Mouse (Mus musculus) MEL (cell line): ENCODE results near the gene Lmntd1. TPM values are rescaled to one million over a fixed set of nuclear protein-coding genes. Genes with fewer than 3 reads are reported as not detected.

ENCODE experiments used
- DNase-seq: peaks from one replicate; pipeline ENCODE4 v3.0.0; 2011; ENCODE audit warnings: low read depth, low spot score
- H3K27ac ChIP-seq: 2 replicates; pipeline ENCODE4 v1.5.1; 2012; ENCODE audit warnings: low read depth, mild to moderate bottlenecking, control low read depth, low read length, moderate library complexity; ENCODE audit not compliant: control insufficient read depth
- H3K27me3 ChIP-seq, 2 experiments: fragments of 150-350 bp in 1 of 2; sonication (generic) in 1 of 2; 2 replicates each; pipeline ENCODE4 v1.6.1; 2012; ENCODE audit warnings: low read length in 2 of 2, mild to moderate bottlenecking in 2 of 2, improper control_type of control experiment in 1 of 2, moderate library complexity in 1 of 2; ENCODE audit not compliant: insufficient read depth in 2 of 2, control insufficient read depth in 1 of 2
- H3K36me3 ChIP-seq, 2 experiments: 2 replicates each; pipeline ENCODE4 v1.6.1; 2012 to 2014; ENCODE audit warnings: low read length in 2 of 2, improper control_type of control experiment in 1 of 2, inconsistent platforms in 1 of 2, mild to moderate bottlenecking in 1 of 2; ENCODE audit not compliant: insufficient read depth in 2 of 2, control insufficient read depth in 1 of 2
- H3K4me1 ChIP-seq, 2 experiments: fragments of 150-350 bp in 1 of 2; sonication (generic) in 1 of 2; 2 replicates each; pipeline ENCODE4 v1.6.1; 2012; ENCODE audit warnings: low read length in 2 of 2, improper control_type of control experiment in 1 of 2, mild to moderate bottlenecking in 1 of 2; ENCODE audit not compliant: insufficient read depth in 2 of 2, control insufficient read depth in 1 of 2
- H3K4me3 ChIP-seq, 2 experiments: fragments of 150-350 bp in 1 of 2; sonication (generic) in 1 of 2; 2 replicates each; pipeline ENCODE4 v1.5.1; 2012; ENCODE audit warnings: low read depth in 2 of 2, low read length in 2 of 2, mild to moderate bottlenecking in 2 of 2, moderate library complexity in 2 of 2, control low read depth in 1 of 2, improper control_type of control experiment in 1 of 2; ENCODE audit not compliant: control insufficient read depth in 1 of 2, insufficient read depth in 1 of 2
- H3K79me2 ChIP-seq: 2 replicates; pipeline ENCODE4 v1.6.1; 2012; ENCODE audit warnings: mild to moderate bottlenecking, low read length, moderate library complexity; ENCODE audit not compliant: control insufficient read depth, poor library complexity, insufficient read depth
- H3K9ac ChIP-seq: 2 replicates; pipeline ENCODE4 v1.6.1; 2012; ENCODE audit warnings: low read depth, mild to moderate bottlenecking, control low read depth, low read length, moderate library complexity; ENCODE audit not compliant: control insufficient read depth, poor library complexity, severe bottlenecking
- H3K9me3 ChIP-seq: fragments of 150-350 bp; sonication (generic); replicated peaks from 2 replicates; pipeline ENCODE4 v1.6.1; 2012; ENCODE audit warnings: mild to moderate bottlenecking, low read length, improper control_type of control experiment, moderate library complexity; ENCODE audit not compliant: insufficient read depth
- CHD1 ChIP-seq: IDR thresholded peaks from 2 replicates; pipeline ENCODE4 v1.6.1; 2012; ENCODE audit warnings: low read depth, mild to moderate bottlenecking, inconsistent platforms, low read length, improper control_type of control experiment
- EP300 ChIP-seq, 2 experiments: IDR thresholded peaks; 2 replicates each; pipeline ENCODE4 v1.6.1; 2011; ENCODE audit warnings: improper control_type of control experiment in 2 of 2, low read length in 2 of 2, low read depth in 1 of 2, mild to moderate bottlenecking in 1 of 2
- GABPA ChIP-seq: IDR thresholded peaks from 2 replicates; pipeline ENCODE4 v1.6.1; 2012; ENCODE audit warnings: low read depth, mild to moderate bottlenecking, inconsistent platforms, low read length, improper control_type of control experiment, moderate library complexity
- GATA1 ChIP-seq: IDR thresholded peaks from 2 replicates; pipeline ENCODE4 v1.6.1; 2011; ENCODE audit warnings: low read depth, low read length, improper control_type of control experiment
- HCFC1 ChIP-seq: IDR thresholded peaks from 2 replicates; pipeline ENCODE4 v1.6.1; 2012; ENCODE audit warnings: low read depth, mild to moderate bottlenecking, inconsistent platforms, low read length, improper control_type of control experiment, moderate library complexity
- JUND ChIP-seq: IDR thresholded peaks from 2 replicates; pipeline ENCODE4 v1.6.1; 2011; ENCODE audit warnings: low read depth, mild to moderate bottlenecking, improper control_type of control experiment, low read length
- MAX ChIP-seq: IDR thresholded peaks from 2 replicates; pipeline ENCODE4 v1.6.1; 2011; ENCODE audit warnings: low read length, improper control_type of control experiment
- MXI1 ChIP-seq: IDR thresholded peaks from 2 replicates; pipeline ENCODE4 v1.6.1; 2011; ENCODE audit warnings: mild to moderate bottlenecking, low read depth, low read length, improper control_type of control experiment
- MYB ChIP-seq: IDR thresholded peaks from 2 replicates; pipeline ENCODE4 v1.6.1; 2011; ENCODE audit warnings: mild to moderate bottlenecking, low read depth, low read length, improper control_type of control experiment
- NELFE ChIP-seq: IDR thresholded peaks from 2 replicates; pipeline ENCODE4 v1.6.1; 2011; ENCODE audit warnings: low read depth, low read length, improper control_type of control experiment
- NRF1 ChIP-seq: IDR thresholded peaks from 2 replicates; pipeline ENCODE4 v1.6.1; 2014; ENCODE audit warnings: low read depth, mild to moderate bottlenecking, inconsistent platforms, low read length, improper control_type of control experiment, moderate library complexity; ENCODE audit not compliant: poor library complexity, insufficient read depth, severe bottlenecking
- POLR2AphosphoS5 ChIP-seq: IDR thresholded peaks from 2 replicates; pipeline ENCODE4 v1.6.1; 2012; ENCODE audit warnings: low read depth, borderline replicate concordance, mild to moderate bottlenecking, inconsistent platforms, low read length, moderate library complexity, mixed read lengths
- RCOR1 ChIP-seq: IDR thresholded peaks from 2 replicates; pipeline ENCODE4 v1.6.1; 2012; ENCODE audit warnings: low read depth, mild to moderate bottlenecking, inconsistent platforms, low read length, improper control_type of control experiment
- TCF12 ChIP-seq: IDR thresholded peaks from 2 replicates; pipeline ENCODE4 v1.6.1; 2014; ENCODE audit warnings: low read depth, mild to moderate bottlenecking, inconsistent platforms, low read length, improper control_type of control experiment, moderate library complexity
- USF2 ChIP-seq, 2 experiments: IDR thresholded peaks; 2 replicates each; pipeline ENCODE4 v1.6.1; 2011 to 2012; ENCODE audit warnings: improper control_type of control experiment in 2 of 2, low read length in 2 of 2, borderline replicate concordance in 1 of 2, inconsistent platforms in 1 of 2, low read depth in 1 of 2, mild to moderate bottlenecking in 1 of 2; ENCODE audit not compliant: insufficient read depth in 1 of 2
- ZKSCAN1 ChIP-seq: IDR thresholded peaks from 2 replicates; pipeline ENCODE4 v1.6.1; 2012; ENCODE audit warnings: low read depth, mild to moderate bottlenecking, inconsistent platforms, low read length, improper control_type of control experiment, moderate library complexity
- ZMIZ1 ChIP-seq: IDR thresholded peaks from 2 replicates; pipeline ENCODE4 v1.6.1; 2012; ENCODE audit warnings: low read depth, mild to moderate bottlenecking, inconsistent platforms, low read length, improper control_type of control experiment, moderate library complexity
- ZNF384 ChIP-seq: IDR thresholded peaks from 2 replicates; pipeline ENCODE4 v1.6.1; 2012; ENCODE audit warnings: low read depth, mild to moderate bottlenecking, inconsistent platforms, low read length, improper control_type of control experiment
- polyA plus RNA-seq, 2 experiments: library from polyadenylated mRNA; stranded (reverse) in 1 of 2; unstranded in 1 of 2; fragments of >175 nt in 1 of 2; fragments of >200 nt in 1 of 2; gene quantifications; 2 replicates each; pipeline versions ENCODE4 v1.2.1 to v1.2.4; 2012; ENCODE audit warnings: low replicate concordance in 2 of 2, low read depth in 1 of 2; ENCODE audit not compliant: insufficient read length in 2 of 2, insufficient read depth in 1 of 2, missing spikeins in 1 of 2
- total RNA-seq: library from RNA; depleted of rRNA; stranded (reverse); fragments of 300-350 nt; gene quantifications from 2 replicates; pipeline ENCODE4 v1.2.3, GENCODE M21; 2012; rRNA removed

The Lmntd1 gene
- total RNA-seq (not detected in 2 replicates), polyA plus RNA-seq (not detected)

DNA sequence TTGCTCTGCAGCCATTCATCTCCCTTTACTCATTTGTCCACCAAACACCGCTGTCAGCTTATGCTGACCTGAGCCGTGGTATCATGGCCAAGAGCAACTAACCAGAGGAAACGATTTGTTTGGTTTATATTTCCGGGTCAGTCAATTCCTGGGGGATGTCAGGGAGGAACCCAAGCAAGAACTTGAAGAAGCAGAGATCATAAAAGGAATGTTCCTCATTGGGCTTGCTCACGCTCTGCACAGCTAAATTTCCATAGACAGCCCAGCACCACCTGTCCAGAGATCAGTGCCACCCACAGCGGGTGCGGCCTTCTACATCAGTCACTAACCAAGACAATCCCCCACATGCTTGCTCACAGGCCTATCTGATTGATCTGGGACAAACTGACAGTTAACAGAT is at the start of gene Lmntd1:
Lmntd1 (minus strand) TSS at position 101 of the 400 bp plus-strand sequence.
- no peaks in the 10 kb centered on the region for H3K4me1 ChIP-seq
- DNase-seq = no peak

DNA sequence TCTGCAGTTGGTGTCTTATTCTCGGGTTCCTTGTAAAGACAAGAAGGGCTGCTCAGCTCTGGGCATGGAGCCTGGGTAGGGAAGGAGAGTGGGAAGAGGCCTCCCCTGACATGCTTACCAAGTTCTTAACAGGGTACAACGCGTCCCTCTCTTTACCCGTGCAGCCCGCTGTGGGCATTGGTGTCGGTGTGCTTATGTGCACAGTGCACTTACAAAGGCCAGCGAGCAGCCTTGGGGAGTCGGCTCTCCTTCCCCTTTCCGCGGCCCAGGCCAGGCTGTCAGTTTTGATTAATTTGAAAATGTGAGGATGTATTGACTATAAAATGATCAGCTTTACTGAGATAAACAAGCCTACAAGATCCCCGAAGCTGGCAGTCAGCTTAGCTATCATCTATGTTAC is 46.8 kb upstream of the Lmntd1 start:
- Histone ChIP-seq H3K9me3 (no peaks in the 10 kb centered on the region), H3K4me3 (no peak overlapping the region)

More for the DNA sequence above, at the start of gene Lmntd1:
- TF ChIP-seq GATA1 (no peak), MAX (no peak), USF2 (IDR thresholded peaks at IDR 0.05; ENCODE audit: borderline replicate concordance in 1 of 2, insufficient read depth in 1 of 2, low read depth in 1 of 2, low read length in 2 of 2) (no peak), ZMIZ1 (no peak), TCF12 (no peak), POLR2AphosphoS5 (no peak)
- H3K27ac ChIP-seq = no peak within 1 kb of the TSS
- H3K79me2 ChIP-seq = no peaks in the 10 kb centered on the region
- H3K4me3 ChIP-seq = no peak within 1 kb of the TSS
- no peaks in the 10 kb centered on the region for H3K36me3 ChIP-seq
- no peaks in the 10 kb centered on the region for H3K9me3 ChIP-seq
- no peaks in the 10 kb centered on the region for H3K27me3 ChIP-seq
- H3K9ac ChIP-seq = no peak within 1 kb of the TSS

DNA sequence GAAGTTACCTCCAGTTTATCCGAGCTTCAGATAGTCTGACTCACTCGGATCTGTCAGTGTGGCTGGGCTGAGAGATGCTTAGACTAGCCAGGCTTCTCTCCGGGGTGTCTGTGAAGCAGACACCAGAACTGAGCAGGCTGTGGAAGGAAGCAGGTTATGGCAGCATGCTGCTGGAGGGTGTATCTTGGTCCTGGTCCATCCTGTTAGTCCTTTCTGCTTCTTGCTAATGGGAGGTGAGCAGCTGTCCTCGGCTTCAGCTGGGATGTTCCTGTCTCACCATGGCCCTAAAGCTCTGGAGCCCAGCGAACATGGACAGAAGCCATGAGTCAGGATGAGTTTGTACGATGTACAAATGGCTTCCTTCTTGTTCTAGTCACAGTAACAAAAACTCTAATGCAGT is 45.0 kb upstream of the Lmntd1 start:
- TF ChIP-seq TCF12 (no peak), CHD1 (no peak), MXI1 (no peak), JUND (no peak), ZNF384 (no peak), GATA1 (no peak), EP300 (IDR thresholded peaks at IDR 0.05; ENCODE audit: low read depth in 1 of 2, low read length in 2 of 2) (no peak), MYB (no peak), ZKSCAN1 (no peak), NELFE (no peak), GABPA (no peak), USF2 (IDR thresholded peaks at IDR 0.05; ENCODE audit: borderline replicate concordance in 1 of 2, insufficient read depth in 1 of 2, low read depth in 1 of 2, low read length in 2 of 2) (no peak), HCFC1 (no peak)
- H3K9me3 ChIP-seq = no peaks in the 10 kb centered on the region
- DNase-seq = no peak

More for the DNA sequence above, 46.8 kb upstream of the Lmntd1 start:
- Histone ChIP-seq H3K36me3 (no peaks in the 10 kb centered on the region), H3K4me1 (no peaks in the 10 kb centered on the region), H3K27me3 (no peaks in the 10 kb centered on the region), H3K9ac (no peak overlapping the region), H3K27ac (no peak overlapping the region), H3K79me2 (no peaks in the 10 kb centered on the region)
- no peak for TF ChIP-seq RCOR1
- TF ChIP-seq ZNF384 = no peak
- no peak for TF ChIP-seq HCFC1
- TF ChIP-seq GABPA = no peak
- TF ChIP-seq EP300 (IDR thresholded peaks at IDR 0.05; ENCODE audit: low read depth in 1 of 2, low read length in 2 of 2) = no peak
- TF ChIP-seq NRF1 = no peak
- DNase-seq = no peak

More for the DNA sequence above, 45.0 kb upstream of the Lmntd1 start:
- Histone ChIP-seq H3K27ac (no peak overlapping the region), H3K79me2 (no peaks in the 10 kb centered on the region), H3K4me1 (no peaks in the 10 kb centered on the region), H3K27me3 (no peaks in the 10 kb centered on the region), H3K9ac (no peak overlapping the region), H3K4me3 (no peak overlapping the region), H3K36me3 (no peaks in the 10 kb centered on the region)
